Mouse (Mus musculus) neural tube, embryonic 12.5 days (tissue): ENCODE data around the gene Gpnmb. TPM values are rescaled to one million over a fixed set of nuclear protein-coding genes. Genes with fewer than 3 reads are reported as not detected.
A peak's percentile ranks its signal among the peaks of the same experiment; 100 is the strongest.

Experiments used
- ATAC-seq: fragments of 200-750 bp; cut with Nextera tagmentation; 2 replicates; pipeline ENCODE4 v1.8.0; 2017; ENCODE audit warnings: low read depth, mild to moderate bottlenecking, moderate TSS enrichment, moderate library complexity; ENCODE audit not compliant: low FRiP score
- H3K27ac ChIP-seq: fragments of 300-500 bp; sonication (generic); 2 replicates; pipeline ENCODE4 v1.5.1; 2016
- H3K27me3 ChIP-seq: fragments of 300-500 bp; sonication (generic); replicated peaks from 2 replicates; pipeline ENCODE4 v1.6.1; 2016; ENCODE audit warnings: mild to moderate bottlenecking
- H3K36me3 ChIP-seq: fragments of 300-500 bp; sonication (generic); 2 replicates; pipeline ENCODE4 v1.6.1; 2016; ENCODE audit warnings: mild to moderate bottlenecking
- H3K4me1 ChIP-seq: fragments of 300-500 bp; sonication (generic); 2 replicates; pipeline ENCODE4 v1.6.1; 2016
- H3K4me2 ChIP-seq: fragments of 300-500 bp; sonication (generic); replicated peaks from 2 replicates; pipeline ENCODE4 v1.6.1; 2016; ENCODE audit warnings: mild to moderate bottlenecking
- H3K4me3 ChIP-seq: fragments of 300-500 bp; sonication (generic); 2 replicates; pipeline ENCODE4 v1.5.1; 2016
- H3K9ac ChIP-seq: fragments of 300-500 bp; sonication (generic); 2 replicates; pipeline ENCODE4 v1.6.1; 2016; ENCODE audit warnings: mild to moderate bottlenecking
- H3K9me3 ChIP-seq: fragments of 300-500 bp; sonication (generic); 2 replicates; pipeline ENCODE4 v1.6.1; 2016; ENCODE audit warnings: mild to moderate bottlenecking
- WGBS: fragments of 180-500 bp; shearing (Covaris S2); methylation state at CpG from one replicate; pipeline ENCODE4 v1.1.7; 2016; 5-methylcytosine and 5-hydroxymethylcytosine counted together
- polyA plus RNA-seq: library from polyadenylated mRNA; unstranded; fragments of >200 nt; fragmentation: Nextera tagmentation; extraction: Ambion mirVana; gene quantifications from 2 replicates; pipeline ENCODE4 v1.2.1, GENCODE M21; 2016

The Gpnmb gene
- 0.89 and 0.95 TPM in 2 replicates for polyA plus RNA-seq

DNA sequence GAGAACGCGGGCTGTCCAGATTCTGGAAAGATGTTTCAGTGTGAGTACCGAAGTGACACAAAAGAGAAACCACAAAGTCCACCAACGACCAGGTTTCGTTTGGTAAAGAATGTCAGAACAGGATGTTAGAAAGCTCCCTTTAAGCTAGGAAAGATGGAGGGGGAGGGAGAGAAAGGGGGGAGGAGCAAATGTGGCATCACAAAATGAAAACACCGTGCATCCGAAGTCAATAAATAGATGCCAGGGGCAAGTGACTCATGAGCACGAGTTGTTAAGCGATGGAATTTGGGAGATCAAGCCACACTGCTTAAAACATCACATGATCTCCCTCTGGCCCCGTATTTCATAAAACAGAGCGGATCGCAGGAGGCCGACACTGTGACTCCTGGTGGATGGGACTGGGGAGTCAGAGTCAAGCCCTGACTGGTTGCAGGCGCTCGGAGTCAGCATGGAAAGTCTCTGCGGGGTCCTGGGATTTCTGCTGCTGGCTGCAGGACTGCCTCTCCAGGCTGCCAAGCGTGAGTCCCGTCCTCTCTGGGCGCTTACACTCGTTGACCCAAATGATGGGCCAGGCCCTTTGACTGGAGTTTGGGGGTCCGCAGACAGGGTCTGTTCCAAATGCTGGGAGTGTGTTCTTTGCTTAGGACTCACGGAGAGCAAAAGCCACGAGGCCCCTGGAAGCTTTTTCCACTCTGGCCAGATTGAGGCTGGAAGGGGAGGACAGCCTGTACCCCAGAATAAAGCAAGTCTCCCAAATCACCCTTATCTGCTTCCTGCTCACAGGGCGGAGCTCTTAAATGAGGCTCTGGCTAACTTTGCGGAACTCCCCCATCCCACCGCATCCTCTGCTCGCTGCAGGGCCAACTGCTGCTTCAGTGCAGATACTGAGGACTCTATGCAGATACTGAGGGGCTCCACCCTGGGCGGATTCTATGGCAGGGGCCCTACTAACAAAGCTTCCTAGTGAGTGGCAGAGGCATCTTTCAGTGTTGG is at the start of gene Gpnmb:
Gpnmb (plus strand) TSS at position 272 of the 993 bp plus-strand sequence.
- Histone ChIP-seq H3K27me3 (peaks cover 5% of the 10 kb centered on the region; the same call in 1 of the 2 replicates), H3K36me3 (no peaks in the 10 kb centered on the region), H3K4me2 (peak within 1 kb of the TSS; percentile 25; the same call in 1 of the 2 replicates), H3K4me3 (no peak within 1 kb of the TSS), H3K4me1 (peaks cover 4% of the 10 kb centered on the region; the same call in 1 of the 2 replicates), H3K9me3 (no peaks in the 10 kb centered on the region), H3K27ac (no peak within 1 kb of the TSS), H3K9ac (no peak within 1 kb of the TSS)
- 46% methylated on average over 28 of the region's 28 CpGs for WGBS
- ATAC-seq, result no peak

DNA sequence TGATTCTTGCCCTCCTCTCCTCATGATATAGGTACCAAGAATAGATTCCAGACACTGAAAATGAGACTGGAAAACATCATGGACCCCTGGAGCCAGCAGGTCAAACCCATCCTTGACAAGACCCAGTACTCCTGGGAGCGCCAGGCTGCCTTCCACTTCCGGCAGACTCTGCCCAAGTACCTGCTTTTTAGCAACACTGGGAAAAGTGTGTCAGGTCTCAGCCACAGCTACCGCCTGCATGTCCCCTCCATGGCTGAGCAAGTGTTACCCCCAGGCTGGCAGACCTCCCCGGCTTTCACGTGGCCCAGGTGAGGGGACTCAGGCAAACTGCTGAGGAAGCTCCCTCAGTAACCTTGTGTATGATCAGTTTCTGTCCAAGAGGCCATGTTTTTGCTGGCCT is 46.4 kb upstream of the Gpnmb start:
- 90% methylated on average over 5 of the region's 5 CpGs for WGBS
- no peak for ATAC-seq

GRCm38 (mm10) chr6:48991991-48992390 is 44.4 kb upstream of the Gpnmb start:
- no peaks in the 10 kb centered on the region for H3K4me1 ChIP-seq
- ATAC-seq, result no peak
- no peak overlapping the region for H3K4me2 ChIP-seq
- 81% methylated on average over 4 of the region's 4 CpGs for WGBS
- H3K36me3 ChIP-seq, result no peaks in the 10 kb centered on the region
- H3K27me3 ChIP-seq, result no peaks in the 10 kb centered on the region
- no peaks in the 10 kb centered on the region for H3K9me3 ChIP-seq
- H3K9ac ChIP-seq, result no peak overlapping the region
- no peak overlapping the region for H3K4me3 ChIP-seq
- no peak overlapping the region for H3K27ac ChIP-seq

More for the DNA sequence above, 46.4 kb upstream of the Gpnmb start:
- H3K9me3 ChIP-seq, result no peaks in the 10 kb centered on the region
- no peaks in the 10 kb centered on the region for H3K27me3 ChIP-seq
- H3K27ac ChIP-seq, result no peak overlapping the region
- H3K4me2 ChIP-seq, result no peak overlapping the region
- H3K36me3 ChIP-seq, result no peaks in the 10 kb centered on the region
- no peak overlapping the region for H3K4me3 ChIP-seq
- no peak overlapping the region for H3K9ac ChIP-seq
- H3K4me1 ChIP-seq, result no peaks in the 10 kb centered on the region

- Histone ChIP-seq H3K4me3 (no peak overlapping the region), H3K36me3 (no peaks in the 10 kb centered on the region), H3K4me1 (no peaks in the 10 kb centered on the region), H3K27ac (no peak overlapping the region), H3K9ac (no peak overlapping the region), H3K27me3 (no peaks in the 10 kb centered on the region), H3K4me2 (no peak overlapping the region), H3K9me3 (no peaks in the 10 kb centered on the region)
- 74% methylated on average over 6 of the region's 6 CpGs for WGBS
- no peak for ATAC-seq
These were observed 38.2 kb upstream of the Gpnmb start for GRCm38 (mm10) chr6:48998186-48998585.

- ATAC-seq, result no peak
- 87% methylated on average over 4 of the region's 4 CpGs for WGBS
- Histone ChIP-seq H3K9me3 (no peaks in the 10 kb centered on the region), H3K4me1 (no peaks in the 10 kb centered on the region), H3K4me2 (no peak overlapping the region), H3K9ac (no peak overlapping the region), H3K27me3 (no peaks in the 10 kb centered on the region), H3K27ac (no peak overlapping the region), H3K36me3 (no peaks in the 10 kb centered on the region), H3K4me3 (no peak overlapping the region)
These were observed 37.5 kb upstream of the Gpnmb start for GRCm38 (mm10) chr6:48998796-48999195.

- H3K36me3 ChIP-seq, result no peaks in the 10 kb centered on the region
- H3K9me3 ChIP-seq, result no peaks in the 10 kb centered on the region
- no peak overlapping the region for H3K4me2 ChIP-seq
- no peak overlapping the region for H3K27ac ChIP-seq
- H3K9ac ChIP-seq, result no peak overlapping the region
- H3K27me3 ChIP-seq, result no peaks in the 10 kb centered on the region
- H3K4me3 ChIP-seq, result no peak overlapping the region
- H3K4me1 ChIP-seq, result no peaks in the 10 kb centered on the region
- ATAC-seq, result no peak
- 53% methylated on average over 4 of the region's 4 CpGs for WGBS
These were observed 33.0 kb upstream of the Gpnmb start for GRCm38 (mm10) chr6:49003381-49003780.

DNA sequence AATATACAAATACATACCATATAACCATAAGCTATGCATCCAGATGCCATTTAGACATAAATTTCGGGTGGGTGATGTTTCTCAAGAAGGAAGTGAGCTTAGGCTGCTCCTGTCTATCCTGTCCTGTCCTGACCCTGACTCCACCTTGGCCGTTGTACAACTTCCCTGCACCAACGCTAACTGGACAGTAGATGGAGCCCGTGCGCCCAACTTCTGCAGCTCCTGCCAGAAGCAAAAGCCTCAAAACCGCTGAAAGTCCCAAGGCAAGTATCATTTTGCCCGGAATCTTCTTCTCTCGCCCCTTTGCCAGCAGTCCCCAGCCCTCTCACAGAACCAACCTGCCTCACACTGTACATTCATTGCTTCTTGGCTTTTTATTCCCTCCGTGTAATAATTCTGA is 28.4 kb upstream of the Gpnmb start:
- Histone ChIP-seq H3K9ac (no peak overlapping the region), H3K27ac (no peak overlapping the region), H3K4me1 (no peaks in the 10 kb centered on the region), H3K4me3 (peak overlapping the region; percentile 16; the same call in 1 of the 2 replicates), H3K36me3 (no peaks in the 10 kb centered on the region), H3K9me3 (no peaks in the 10 kb centered on the region), H3K4me2 (peak overlapping the region; percentile 54), H3K27me3 (no peaks in the 10 kb centered on the region)
- no peak for ATAC-seq
- WGBS, result 0% methylated on average over 9 of the region's 9 CpGs

GRCm38 (mm10) chr6:49008420-49009160 is 27.8 kb upstream of the Gpnmb start:
- ATAC-seq, result no peak
- Histone ChIP-seq H3K27ac (no peak overlapping the region), H3K4me1 (no peaks in the 10 kb centered on the region), H3K4me2 (peak overlapping the region; percentile 54), H3K4me3 (peak overlapping the region; percentile 16; the same call in 1 of the 2 replicates), H3K9ac (no peak overlapping the region), H3K36me3 (no peaks in the 10 kb centered on the region), H3K9me3 (no peaks in the 10 kb centered on the region), H3K27me3 (no peaks in the 10 kb centered on the region)
- WGBS, result 25% methylated on average over 13 of the region's 13 CpGs

DNA sequence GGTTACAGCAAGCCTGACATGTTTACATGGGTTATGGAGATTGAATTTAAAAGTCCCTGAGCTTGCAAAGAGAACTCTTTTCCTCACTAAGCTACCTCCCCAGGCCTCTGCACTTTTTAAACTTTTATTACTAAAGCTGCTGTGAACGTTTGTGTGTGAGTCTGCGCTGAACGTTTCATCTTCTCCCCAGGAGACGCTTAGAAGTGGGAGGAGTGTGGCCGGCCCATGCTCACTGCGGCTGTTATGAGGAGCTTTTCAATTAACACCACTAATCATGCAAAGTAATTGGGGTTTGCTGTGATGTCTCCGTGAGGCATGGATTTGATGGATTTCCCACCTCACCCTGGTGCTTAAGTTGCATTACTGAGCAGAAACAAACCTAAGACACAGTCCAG is 27.2 kb upstream of the Gpnmb start:
- ATAC-seq, result no peak
- H3K9me3 ChIP-seq, result no peaks in the 10 kb centered on the region
- H3K4me2 ChIP-seq, result peak overlapping the region; percentile 54
- no peaks in the 10 kb centered on the region for H3K4me1 ChIP-seq
- H3K4me3 ChIP-seq, result no peak overlapping the region
- H3K9ac ChIP-seq, result no peak overlapping the region
- H3K27me3 ChIP-seq, result no peaks in the 10 kb centered on the region
- H3K27ac ChIP-seq, result no peak overlapping the region
- WGBS, result 24% methylated on average over 7 of the region's 7 CpGs
- H3K36me3 ChIP-seq, result no peaks in the 10 kb centered on the region

GRCm38 (mm10) chr6:49009665-49010064 is 26.7 kb upstream of the Gpnmb start:
- H3K27ac ChIP-seq, result no peak overlapping the region
- H3K9ac ChIP-seq, result no peak overlapping the region
- H3K9me3 ChIP-seq, result no peaks in the 10 kb centered on the region
- no peaks in the 10 kb centered on the region for H3K27me3 ChIP-seq
- H3K36me3 ChIP-seq, result no peaks in the 10 kb centered on the region
- H3K4me2 ChIP-seq, result no peak overlapping the region
- WGBS, result 82% methylated on average over 1 of the region's 1 CpGs
- no peak overlapping the region for H3K4me3 ChIP-seq
- no peak for ATAC-seq
- no peaks in the 10 kb centered on the region for H3K4me1 ChIP-seq

DNA sequence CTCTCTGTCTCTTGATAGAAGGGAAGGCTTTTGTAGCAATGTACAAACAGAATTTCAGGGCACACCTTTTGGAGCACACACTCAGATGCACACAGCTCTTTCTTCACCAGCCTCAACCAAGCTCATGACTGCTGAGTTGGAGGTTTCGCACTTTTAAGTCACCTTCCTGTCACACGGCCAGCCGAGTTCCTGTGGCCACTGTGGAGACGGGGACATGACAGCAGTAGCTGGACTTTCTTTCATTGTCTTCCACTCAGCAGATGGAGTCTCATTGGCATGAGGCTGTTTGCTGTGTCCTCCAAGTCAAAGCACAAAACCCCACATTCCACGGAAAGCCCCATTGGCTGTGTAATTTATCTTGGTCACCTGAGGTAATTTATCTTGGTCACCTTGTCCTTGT is 25.2 kb upstream of the Gpnmb start:
- 85% methylated on average over 5 of the region's 5 CpGs for WGBS
- no peak overlapping the region for H3K4me3 ChIP-seq
- no peak overlapping the region for H3K27ac ChIP-seq
- H3K4me1 ChIP-seq, result no peaks in the 10 kb centered on the region
- H3K9ac ChIP-seq, result no peak overlapping the region
- H3K27me3 ChIP-seq, result no peaks in the 10 kb centered on the region
- H3K4me2 ChIP-seq, result no peak overlapping the region
- no peaks in the 10 kb centered on the region for H3K9me3 ChIP-seq
- no peak for ATAC-seq
- no peaks in the 10 kb centered on the region for H3K36me3 ChIP-seq

GRCm38 (mm10) chr6:49013023-49013422 is 23.3 kb upstream of the Gpnmb start:
- H3K4me1 ChIP-seq, result no peaks in the 10 kb centered on the region
- H3K9ac ChIP-seq, result no peak overlapping the region
- no peak overlapping the region for H3K27ac ChIP-seq
- H3K36me3 ChIP-seq, result no peaks in the 10 kb centered on the region
- no peak for ATAC-seq
- H3K4me3 ChIP-seq, result no peak overlapping the region
- no peaks in the 10 kb centered on the region for H3K27me3 ChIP-seq
- WGBS, result 87% methylated on average over 4 of the region's 4 CpGs
- no peaks in the 10 kb centered on the region for H3K9me3 ChIP-seq
- H3K4me2 ChIP-seq, result no peak overlapping the region
